Mouse (Mus musculus) brain, embryonic 14.5 days (tissue): ENCODE results near the gene Ccdc3. TPM values are rescaled to one million over a fixed set of nuclear protein-coding genes. Genes with fewer than 3 reads are reported as not detected.
"Not testable (repeated sequence)": the region's sequence is repeated elsewhere in the genome, so short reads cannot be mapped to it uniquely, and the experiment has no call there.

Experiments used
- DNase-seq: peaks from one replicate; pipeline ENCODE4 v3.0.0-alpha.2; 2011; ENCODE audit warnings: low read depth
- CTCF ChIP-seq: fragments of 200-500 bp; IDR thresholded peaks from 2 replicates; pipeline ENCODE4 v1.5.1; 2012; ENCODE audit warnings: inconsistent platforms, mild to moderate bottlenecking, moderate library complexity, borderline replicate concordance; ENCODE audit not compliant: insufficient read depth, insufficient read length; ENCODE audit errors: extremely low read depth
- POLR2A ChIP-seq: fragments of 200-500 bp; IDR thresholded peaks from 2 replicates; pipeline ENCODE4 v1.6.1; 2012; ENCODE audit warnings: mild to moderate bottlenecking, inconsistent platforms, borderline replicate concordance; ENCODE audit not compliant: poor library complexity, insufficient read depth, insufficient read length, severe bottlenecking; ENCODE audit errors: extremely low read depth
- polyA plus RNA-seq: library from polyadenylated mRNA; depleted of rRNA; stranded (reverse); fragments of >200 nt; gene quantifications from 2 replicates; pipeline ENCODE4 v1.2.3, GENCODE M21; 2012; rRNA removed

The Ccdc3 gene
- polyA plus RNA-seq, 1 experiment = 10.2 TPM

DNA sequence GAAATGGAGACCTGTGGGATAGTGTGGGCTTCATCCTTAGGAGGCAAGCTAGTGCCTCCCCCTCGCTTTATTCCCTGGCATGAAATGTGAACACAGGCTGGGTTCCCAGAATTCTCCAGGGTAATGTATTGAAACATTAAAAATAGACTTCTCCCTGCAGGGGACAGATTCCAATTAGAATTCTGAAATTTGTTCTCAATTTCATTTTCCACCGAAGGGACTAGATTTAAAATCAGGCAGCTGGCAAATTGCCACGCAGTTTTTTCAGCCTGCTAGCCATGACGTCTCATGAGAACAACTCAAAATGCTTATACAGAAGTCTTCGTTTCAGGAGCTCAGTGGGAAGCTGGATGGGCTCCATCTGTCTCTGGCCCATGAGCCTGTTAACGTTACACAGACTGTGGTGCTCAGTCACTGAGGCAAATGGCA lies 103.9 kb downstream of the Ccdc3 start:
- TF ChIP-seq POLR2A = no peak
- no peak for TF ChIP-seq CTCF
- peak; percentile 87 for DNase-seq

DNA sequence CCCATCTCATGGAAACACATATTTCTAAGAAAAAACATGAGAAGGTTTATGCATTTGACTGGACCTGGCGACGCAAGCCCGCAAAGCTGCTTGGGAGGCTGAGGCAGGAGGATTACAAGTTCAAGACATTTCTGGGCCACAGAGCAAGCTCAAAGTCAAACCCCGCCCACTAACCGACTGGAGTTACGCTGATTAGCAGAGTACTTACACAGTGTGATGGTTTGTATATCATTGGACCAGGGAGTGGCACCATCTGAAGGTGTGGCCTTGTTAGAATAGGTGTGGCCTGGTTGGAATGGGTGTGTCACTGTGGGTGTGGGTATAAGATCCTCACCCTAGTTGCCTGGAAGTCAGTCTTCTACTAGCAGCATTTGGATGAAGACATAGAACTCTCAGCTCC lies 111.6 kb downstream of the Ccdc3 start:
- DNase-seq = not testable (repeated sequence)

DNA sequence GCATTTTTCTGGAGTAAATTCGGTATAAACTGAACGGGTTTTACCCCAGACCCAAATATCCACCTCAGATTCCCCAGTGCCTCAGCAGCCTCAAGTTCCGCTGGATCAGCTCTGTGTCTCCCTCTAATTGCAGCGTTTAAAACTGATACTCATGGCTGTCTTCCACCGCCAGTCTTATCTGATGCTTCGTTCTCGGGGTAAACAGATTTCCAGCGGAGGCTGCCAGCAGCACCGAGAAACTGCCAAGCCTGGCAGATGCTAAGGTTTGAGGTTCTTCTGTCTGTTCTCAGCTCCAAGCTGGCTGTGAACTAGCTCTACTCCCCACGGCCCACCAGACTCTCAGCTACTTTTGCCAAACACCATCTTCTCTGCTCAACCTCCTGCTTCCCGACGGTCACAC lies 112.4 kb downstream of the Ccdc3 start:
- peak; percentile 92 for DNase-seq
- TF ChIP-seq POLR2A (no peak), CTCF (peak; percentile 12; the same call in 1 of the 2 replicates)

DNA sequence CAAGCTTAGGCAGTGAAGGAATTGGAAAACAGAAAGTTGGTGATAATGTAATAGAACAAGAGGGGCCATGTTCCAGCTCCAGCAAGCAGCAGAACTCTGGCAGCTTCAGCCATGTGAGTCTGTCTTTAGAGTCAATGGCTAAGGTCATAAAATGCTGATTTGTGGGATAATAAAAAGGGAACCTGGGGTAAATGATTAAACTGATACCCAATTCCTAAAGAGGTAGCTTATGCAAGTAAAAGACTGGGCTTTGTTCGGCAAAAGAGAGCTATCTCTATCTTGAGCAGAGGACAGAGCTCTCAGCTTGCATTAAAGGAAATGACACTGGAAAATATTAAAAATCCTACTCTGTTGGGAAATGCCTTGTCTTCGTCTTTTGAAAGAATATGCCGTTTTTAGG lies 120.7 kb downstream of the Ccdc3 start:
- no peak for DNase-seq
- TF ChIP-seq POLR2A (no peak), CTCF (no peak)

DNA sequence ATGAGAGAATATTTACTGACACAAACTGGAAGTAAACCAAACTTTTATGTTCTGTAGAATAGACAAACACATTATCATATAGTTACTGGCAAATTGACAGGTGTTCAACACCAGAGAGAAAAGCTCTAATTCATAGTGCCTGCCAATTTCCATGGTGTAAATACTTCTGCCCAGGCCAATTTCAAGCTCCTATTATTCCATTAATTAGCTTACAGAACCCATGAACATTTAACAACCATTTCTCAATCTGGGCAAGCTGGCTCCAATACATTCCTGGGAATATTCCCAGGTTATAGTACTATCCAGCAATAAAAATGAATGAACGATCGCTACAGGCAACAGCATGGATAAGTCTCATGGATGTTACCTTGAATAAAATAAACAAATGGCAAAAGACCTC lies 124.7 kb downstream of the Ccdc3 start:
- TF ChIP-seq CTCF (no peak), POLR2A (no peak)
- peak; percentile 91 for DNase-seq

DNA sequence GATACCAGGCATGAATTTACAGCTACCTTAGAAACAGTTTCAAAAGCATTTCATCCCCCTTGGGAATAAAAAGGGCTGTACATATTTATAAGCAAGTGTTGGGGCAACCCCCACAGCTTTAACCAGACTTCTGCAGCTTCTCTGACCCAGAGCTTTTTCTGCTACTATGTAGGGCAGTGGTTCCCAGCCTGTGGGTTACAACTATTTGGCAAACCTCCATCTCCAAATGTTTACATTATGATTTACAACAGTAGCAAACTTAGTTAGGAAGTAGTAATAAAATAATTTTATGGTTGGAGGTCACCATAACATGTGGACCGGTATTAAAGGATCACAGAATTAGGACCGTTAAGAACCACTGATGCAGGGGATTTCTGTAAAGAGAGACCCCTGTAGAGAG lies 130.4 kb downstream of the Ccdc3 start:
- DNase-seq = no peak
- TF ChIP-seq CTCF (no peak), POLR2A (no peak)

Other genes with a start within 250 kb of the Ccdc3 start
- 25.3 and 33.9 TPM in 2 replicates for gene Phyh, start 218.8 kb upstream of the Ccdc3 start, polyA plus RNA-seq
- gene Ucma, start 161.7 kb upstream of the Ccdc3 start, polyA plus RNA-seq = 0.59 and 0.71 TPM in 2 replicates
- 8.1 and 12.8 TPM in 2 replicates for gene Mcm10, start 125.0 kb upstream of the Ccdc3 start, polyA plus RNA-seq
- 1.5 and 5.7 TPM in 2 replicates for gene Optn, start 73.7 kb upstream of the Ccdc3 start, polyA plus RNA-seq